Mouse (Mus musculus) left cerebral cortex, postnatal 25 days (tissue): ENCODE measurements around the gene Aldh3b1. TPM values are rescaled to one million over a fixed set of nuclear protein-coding genes. Genes with fewer than 3 reads are reported as not detected.

Experiments
- DNase-seq, 2 experiments: peaks; one replicate each; pipeline ENCODE4 v3.0.0; 2022; ENCODE audit warnings: low spot score in 2 of 2, mixed read lengths in 1 of 2
- intact Hi-C: fragments of 180-260 bp; cut with DNase I; formaldehyde crosslinking; loops from one replicate; pipeline ENCODE4 v1.15.1; 2025
- total RNA-seq, 2 experiments: library from RNA; stranded (reverse); gene quantifications; 2 replicates each; pipeline ENCODE4 v1.2.3; 2021

The Aldh3b1 gene
- total RNA-seq, 2 experiments from 2014 or later = 2.2 to 2.4 TPM

DNA sequence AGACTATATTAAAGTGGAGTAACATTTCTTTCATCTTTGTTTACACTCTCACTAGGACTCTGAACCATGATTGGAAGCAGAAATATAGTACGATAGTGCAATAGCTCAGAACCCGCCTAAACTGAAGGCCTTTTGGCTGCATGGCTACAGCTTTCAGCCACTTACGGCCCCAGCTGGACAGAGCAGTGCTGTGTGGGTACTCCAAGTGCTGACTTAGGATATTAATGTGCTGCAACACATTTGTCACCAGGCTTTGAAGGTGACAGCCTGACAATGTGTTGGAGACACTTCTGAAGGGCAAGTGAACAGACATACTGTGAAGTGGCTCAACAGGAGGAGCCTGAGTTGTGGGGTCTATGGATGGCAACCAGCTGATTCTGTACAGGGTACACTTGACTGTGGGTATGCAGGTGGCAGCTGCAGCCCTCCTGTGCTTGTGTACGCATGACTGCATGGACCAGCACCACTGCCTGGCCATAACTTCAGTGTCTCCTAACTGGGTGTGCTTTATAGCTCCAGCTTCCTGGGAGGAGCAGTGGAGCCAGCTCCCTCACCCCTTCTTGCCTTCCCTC is 36.0 kb downstream of the Aldh3b1 start:
- intact Hi-C loops = no loop called here
- no peak for DNase-seq

- intact Hi-C loops = no loop called here
- DNase-seq = no peak
Observed at GRCm38 (mm10) chr19:3890181-3890580, 39.4 kb downstream of the Aldh3b1 start.

DNA sequence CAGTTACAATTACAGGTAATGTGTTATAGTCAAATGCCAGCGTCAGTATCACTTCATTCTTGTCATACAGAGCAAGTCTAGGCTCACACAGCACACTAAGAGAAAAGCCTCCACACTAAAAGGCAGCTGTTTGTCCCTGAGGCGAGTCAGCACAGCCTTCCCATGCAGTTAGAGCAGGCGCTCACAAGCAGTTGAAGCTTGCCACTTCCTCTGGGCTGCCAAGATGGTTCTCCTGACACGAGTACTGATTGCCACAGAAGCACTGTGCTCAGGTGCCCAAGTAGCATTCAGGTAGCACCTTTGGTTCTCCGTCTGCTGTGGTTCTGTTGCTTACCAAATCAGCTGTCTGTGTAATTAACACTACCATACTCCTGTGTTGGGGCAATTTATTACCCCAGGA is 40.5 kb downstream of the Aldh3b1 start:
- intact Hi-C loops = no loop called here
- DNase-seq = no peak

DNA sequence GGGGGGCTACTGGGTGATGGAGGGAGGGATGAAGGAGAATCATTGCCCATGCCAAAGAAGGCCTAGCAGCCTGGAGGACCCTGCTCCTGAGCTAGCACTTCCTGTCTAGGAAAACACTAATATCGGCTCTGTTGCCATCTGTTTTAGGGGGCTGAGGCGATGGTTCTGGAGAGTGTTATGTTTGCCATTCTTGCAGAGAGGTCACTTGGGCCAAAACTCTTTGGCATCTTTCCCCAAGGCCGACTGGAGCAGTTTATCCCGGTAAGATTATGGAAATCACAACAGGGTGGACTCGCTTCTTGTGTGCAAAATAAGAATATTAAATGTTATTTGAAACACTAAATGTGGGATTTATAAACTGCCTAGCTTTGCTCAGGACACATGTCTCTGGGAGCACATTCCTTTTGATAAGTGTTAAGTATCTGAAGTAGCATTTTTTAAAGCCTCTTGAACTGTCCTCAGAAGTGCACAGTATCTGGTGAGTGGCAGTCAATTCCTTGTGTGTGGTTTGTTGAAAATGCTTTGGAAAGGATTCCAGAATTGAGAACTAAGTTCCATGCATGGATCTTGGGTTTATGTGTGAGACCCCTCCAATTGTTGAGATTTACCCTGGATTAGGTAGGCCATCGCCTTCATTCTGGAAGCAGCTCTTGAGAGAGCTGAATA is 45.1 kb downstream of the Aldh3b1 start:
- intact Hi-C loops = no loop called here
- DNase-seq = no peak

DNA sequence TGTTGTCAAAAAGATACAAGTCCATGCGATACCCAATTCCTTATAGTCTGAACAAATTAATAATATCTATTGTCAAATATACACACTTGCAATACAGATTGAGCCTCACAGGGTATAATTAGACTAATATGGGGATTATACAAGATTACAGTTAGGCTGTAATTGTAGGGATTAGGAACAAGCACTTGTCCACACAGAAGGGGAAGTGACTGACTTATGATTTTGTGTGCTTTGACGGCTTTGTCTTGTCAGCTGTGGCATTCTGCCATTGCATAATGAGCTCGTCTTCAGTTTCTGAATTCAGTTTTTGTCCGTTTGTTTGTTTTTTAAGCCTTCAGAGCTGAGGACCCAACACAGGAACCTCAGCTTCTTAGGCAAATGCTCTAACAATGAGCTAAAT is 47.4 kb downstream of the Aldh3b1 start:
- intact Hi-C loops = no loop called here
- DNase-seq = no peak

DNA sequence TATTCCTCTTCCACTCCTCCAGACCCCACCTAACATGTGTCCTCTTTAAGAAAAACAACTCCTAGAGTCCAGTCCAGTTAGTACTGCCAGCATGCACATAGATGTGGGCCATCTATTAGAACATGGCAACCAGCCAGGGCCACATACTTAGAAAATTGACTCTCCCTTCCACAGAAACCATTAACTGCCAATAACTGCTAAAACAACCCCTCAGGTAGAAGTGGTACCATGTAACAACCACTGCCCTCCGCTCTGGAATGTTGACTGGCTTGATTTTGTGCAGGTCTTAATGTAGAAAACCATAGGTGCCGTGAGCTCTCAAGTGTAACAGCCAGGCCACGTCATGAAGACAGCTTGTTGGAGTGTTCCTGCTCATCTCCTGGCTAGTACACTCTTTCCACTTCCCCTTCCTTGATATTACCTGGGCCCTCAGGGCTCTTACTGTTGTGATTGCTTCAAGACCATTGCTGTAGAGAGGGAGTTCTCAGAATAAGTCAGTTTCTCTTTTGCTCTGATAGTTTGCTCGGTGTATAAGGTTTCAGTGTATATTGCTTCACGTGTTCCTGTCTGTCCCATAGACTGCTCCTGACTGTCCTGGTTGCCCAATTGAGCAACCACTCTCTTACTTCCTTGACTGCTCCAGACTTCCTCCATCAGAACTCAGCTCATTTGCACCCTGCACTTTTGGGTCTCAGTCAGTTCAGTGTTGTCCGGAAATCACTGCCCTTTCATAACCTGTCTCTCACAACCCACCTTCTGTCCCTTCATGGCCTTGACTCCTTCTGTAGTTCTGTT is 49.4 kb downstream of the Aldh3b1 start:
- intact Hi-C loops = no loop called here

GRCm38 (mm10) chr19:3875045-3875444 is 54.6 kb downstream of the Aldh3b1 start:
- no peak for DNase-seq
- intact Hi-C loops = no loop called here

More for the DNA sequence above, 49.4 kb downstream of the Aldh3b1 start:
- DNase-seq = no peak

DNA sequence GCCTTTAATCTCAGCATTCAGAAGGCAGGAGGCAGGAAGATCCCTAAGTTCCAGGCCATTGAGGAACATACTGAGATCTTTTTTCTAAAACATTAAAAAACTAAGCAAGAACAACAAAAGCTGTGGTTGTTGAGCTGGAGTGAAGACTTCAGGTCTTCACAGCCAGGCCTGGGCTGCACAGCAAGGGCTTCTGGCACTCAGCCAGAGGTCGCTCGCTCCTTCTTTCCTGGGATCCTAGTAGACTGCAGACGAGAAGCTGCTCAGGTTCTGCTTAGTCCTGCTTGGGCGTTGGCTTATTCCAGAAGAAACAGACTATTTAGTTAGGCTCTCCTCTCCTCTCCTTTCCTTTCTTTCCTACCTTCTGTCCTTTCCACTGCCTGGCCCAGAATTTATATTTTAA is 57.2 kb downstream of the Aldh3b1 start:
- intact Hi-C loops = no loop called here
- no peak for DNase-seq

- DNase-seq = no peak
- intact Hi-C loops = no loop called here
Observed at GRCm38 (mm10) chr19:3871468-3871867, 58.1 kb downstream of the Aldh3b1 start.

DNA sequence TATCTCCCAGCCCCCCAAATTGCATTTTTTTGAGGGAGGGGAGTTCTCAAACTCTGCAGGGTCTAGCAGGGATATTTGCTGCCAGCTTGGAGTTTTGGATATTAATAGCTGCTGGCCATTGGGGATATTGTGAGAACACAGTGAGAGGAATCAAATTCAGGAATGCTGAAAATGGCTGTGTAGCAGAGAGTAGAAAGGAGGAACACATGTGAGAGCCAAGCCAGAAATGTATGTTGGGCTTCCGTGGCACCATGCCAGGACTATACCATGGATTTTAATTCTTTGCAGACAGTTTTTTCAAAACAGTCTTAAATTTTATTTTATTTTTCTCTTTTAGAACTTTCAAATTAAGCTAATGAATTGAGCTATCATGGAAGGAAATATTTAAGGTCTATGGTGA is 61.3 kb downstream of the Aldh3b1 start:
- DNase-seq = no peak
- intact Hi-C loops = no loop called here

DNA sequence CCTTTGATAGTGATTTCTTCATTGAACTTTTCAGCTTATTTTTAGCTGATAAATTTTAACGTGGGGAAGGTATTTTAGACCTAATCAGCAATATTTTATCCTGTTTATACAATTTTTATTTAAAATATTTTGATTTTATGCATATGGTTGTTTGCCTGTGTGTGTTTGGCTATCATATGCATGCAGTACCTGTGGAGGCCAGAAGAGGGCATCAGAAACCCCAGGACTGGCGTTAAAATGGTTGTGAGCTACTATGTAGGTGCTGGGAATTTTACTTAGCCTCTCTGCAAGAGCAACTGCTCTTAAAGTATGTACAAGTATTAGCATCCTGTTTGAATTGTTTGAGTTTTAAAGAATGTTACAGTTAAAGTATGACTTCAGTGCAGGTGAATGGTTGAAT is 64.6 kb downstream of the Aldh3b1 start:
- intact Hi-C loops = no loop called here

More for the DNA sequence above, 64.6 kb downstream of the Aldh3b1 start:
- DNase-seq = no peak

Other genes starting within 250 kb of the Aldh3b1 start
- 10 to 100 TPM in 1 of 2 experiments, 1 to 10 TPM in 1; 9.1 to 10.0 TPM for gene Lrp5, start 243.2 kb downstream of the Aldh3b1 start, total RNA-seq
- gene 1810055G02Rik, start 221.5 kb downstream of the Aldh3b1 start, total RNA-seq = 10 to 100 TPM; 35.1 TPM
- gene Kmt5b, start 162.4 kb downstream of the Aldh3b1 start, total RNA-seq = 10 to 100 TPM; 50.7 to 52.3 TPM
- gene Chka, start 78.0 kb downstream of the Aldh3b1 start, total RNA-seq = 10 to 100 TPM; 82.8 to 93.7 TPM
- gene Tcirg1, start 22.7 kb downstream of the Aldh3b1 start, total RNA-seq = 10 to 100 TPM; 15.3 to 16.4 TPM
- 100 to 1,000 TPM; 124 to 137 TPM for gene Ndufs8, start 17.0 kb downstream of the Aldh3b1 start, total RNA-seq
- 10 to 100 TPM; 14.1 to 16.1 TPM for gene Unc93b1, start 5.4 kb upstream of the Aldh3b1 start, total RNA-seq
- under 1 TPM in 1 of 2 experiments, not detected in 1; 0.11 TPM for gene Aldh3b3, start 28.8 kb upstream of the Aldh3b1 start, total RNA-seq
- gene Aldh3b2, start 42.5 kb upstream of the Aldh3b1 start, total RNA-seq = 1 to 10 TPM; 1.7 to 2.1 TPM
- gene Acy3, start 56.8 kb upstream of the Aldh3b1 start, total RNA-seq = 1 to 10 TPM; 3.2 to 3.4 TPM
- not detected for gene Tbx10, start 62.9 kb upstream of the Aldh3b1 start, total RNA-seq
- gene Nudt8, start 70.8 kb upstream of the Aldh3b1 start, total RNA-seq = 1 to 10 TPM; 7.0 to 7.3 TPM
- gene Gm49405, start 70.8 kb upstream of the Aldh3b1 start, total RNA-seq = 1 to 10 TPM; 1.1 to 1.6 TPM
- gene Doc2g, start 73.5 kb upstream of the Aldh3b1 start, total RNA-seq = 1 to 10 TPM; 4.4 to 5.1 TPM
- 100 to 1,000 TPM; 221 to 241 TPM for gene Ndufv1, start 83.0 kb upstream of the Aldh3b1 start, total RNA-seq
- 100 to 1,000 TPM; 266 to 294 TPM for gene Gstp1, start 108.2 kb upstream of the Aldh3b1 start, total RNA-seq
- gene Gstp2, start 116.2 kb upstream of the Aldh3b1 start, total RNA-seq = 10 to 100 TPM; 30.7 to 33.1 TPM
- gene Gstp3, start 129.8 kb upstream of the Aldh3b1 start, total RNA-seq = not detected
- not detected for gene Cabp2, start 151.8 kb upstream of the Aldh3b1 start, total RNA-seq
- 10 to 100 TPM; 31.8 to 35.3 TPM for gene Cdk2ap2, start 167.4 kb upstream of the Aldh3b1 start, total RNA-seq
- 100 to 1,000 TPM; 208 to 215 TPM for gene Pitpnm1, start 170.2 kb upstream of the Aldh3b1 start, total RNA-seq
- 100 to 1,000 TPM; 116 to 118 TPM for gene Aip, start 196.1 kb upstream of the Aldh3b1 start, total RNA-seq
- not detected for gene Gpr152, start 210.0 kb upstream of the Aldh3b1 start, total RNA-seq
- not detected for gene Cabp4, start 214.2 kb upstream of the Aldh3b1 start, total RNA-seq
- 10 to 100 TPM; 75.6 to 82.8 TPM for gene Coro1b, start 218.8 kb upstream of the Aldh3b1 start, total RNA-seq
- 1 to 10 TPM; 1.1 to 2.0 TPM for gene Ptprcap, start 223.8 kb upstream of the Aldh3b1 start, total RNA-seq
- gene Rps6kb2, start 233.5 kb upstream of the Aldh3b1 start, total RNA-seq = 10 to 100 TPM; 28.5 to 32.0 TPM
- gene Carns1, start 245.7 kb upstream of the Aldh3b1 start, total RNA-seq = 1 to 10 TPM; 6.6 to 8.7 TPM